Comparison of ENCODE assay signal across 9 mouse cellular contexts in genomic region chr1:82289990-82290681, GRCm38 (mm10). TPM values are rescaled to one million over a fixed set of nuclear protein-coding genes. Genes with fewer than 3 reads are reported as not detected.
DNase-seq lines count a peak whose midpoint lies in the region; ATAC-seq and TF ChIP-seq lines count a peak whose summit lies in the region.
"Had no signal": no experiment of that assay in that cellular context is flagged by ENCODE, and none has a peak within 500 bp of the region (broad histone marks: within the 10 kb centered on the region; RNA-seq: fewer than 3 reads in every experiment).

No protein-coding gene starts in this region.

- peak overlapping the region; percentile 56 for H3K4me3 ChIP-seq in limb, embryonic 14.5 days (replicated peaks; ENCODE audit: low read length)
- H3K4me3 ChIP-seq in testis, adult 2 months (ENCODE audit: control insufficient read depth, low read depth, low read length): peak overlapping the region; percentile 35

- peak overlapping the region; percentile 76 for H3K9ac ChIP-seq in limb, embryonic 14.5 days (ENCODE audit: low read depth, low read length, severe bottlenecking)

- no peak for TF ChIP-seq CTCF in testis, adult 2 months (IDR thresholded peaks at IDR 0.05; ENCODE audit: control insufficient read depth, insufficient read depth, insufficient replicate concordance, low read depth, low read length)

- H3K9me3 ChIP-seq in limb, embryonic 14.5 days (ENCODE audit: control insufficient read depth, low read length): no peaks in the 10 kb centered on the region

- H3K4me2 ChIP-seq in limb, embryonic 14.5 days (replicated peaks; ENCODE audit: low read depth, low read length, severe bottlenecking): peak overlapping the region; percentile 88

- ATAC-seq in limb, embryonic 14.5 days (ENCODE audit: low FRiP score, low read depth): no peak

- H3K27ac ChIP-seq in limb, embryonic 14.5 days (replicated peaks; ENCODE audit: low read depth, low read length): peak overlapping the region; percentile 88
- H3K27ac ChIP-seq in testis, adult 2 months (ENCODE audit: control insufficient read depth, insufficient read depth, low read depth, low read length): peak overlapping the region; percentile 8; the same call in 1 of the 2 replicates

- under 1% methylated on average over 43 of the region's 45 CpGs for WGBS in limb, embryonic 14.5 days

- no peaks in the 10 kb centered on the region for H3K27me3 ChIP-seq in limb, embryonic 14.5 days (ENCODE audit: control insufficient read depth, insufficient read depth, low read length)
- no peaks in the 10 kb centered on the region for H3K27me3 ChIP-seq in testis, adult 2 months (ENCODE audit: control insufficient read depth, insufficient read depth, low read length)

- H3K36me3 ChIP-seq in limb, embryonic 14.5 days (ENCODE audit: control insufficient read depth, insufficient read depth, low read length): peaks cover 28% of the 10 kb centered on the region
- H3K36me3 ChIP-seq in testis, adult 2 months (ENCODE audit: control insufficient read depth, insufficient read depth, low read length): no peaks in the 10 kb centered on the region

- H3K4me1 ChIP-seq in limb, embryonic 14.5 days (ENCODE audit: control insufficient read depth, insufficient read depth, low read length): peaks cover 32% of the 10 kb centered on the region
- H3K4me1 ChIP-seq in testis, adult 2 months (ENCODE audit: control insufficient read depth, insufficient read depth, low read length): peaks cover 20% of the 10 kb centered on the region

- DNase-seq in adrenal gland, adult (ENCODE audit: inconsistent age in 2 of 2, low spot score in 1 of 2): peak; percentile 63 to 88
- DNase-seq in adrenal gland, postnatal 4 days (ENCODE audit: low spot score in 2 of 2): no peak
- peak; percentile 73 for DNase-seq in embryo, embryonic 11 days
- DNase-seq in heart, adult 18-20 months: peak; percentile 54 to 73
- DNase-seq in kidney, adult 18-20 months: peak; percentile 63
- DNase-seq in limb, embryonic 14.5 days (ENCODE audit: low spot score): peak; percentile 48
- DNase-seq in naive thymus-derived CD4-positive, alpha-beta T cell, adult 2 months (ENCODE audit: low read depth): peak; percentile 15

- no peak for TF ChIP-seq POLR2A in limb, embryonic 14.5 days (IDR thresholded peaks at IDR 0.05; ENCODE audit: borderline replicate concordance, extremely low read depth, insufficient read depth, insufficient read length)
- no peak for TF ChIP-seq POLR2A in testis, adult 2 months (IDR thresholded peaks at IDR 0.05; ENCODE audit: control insufficient read depth, low read depth, low read length)

RNA-seq across cellular contexts. Expression of gene Irs1, which starts 1.1 kb away (rescaled TPM):
- 10 to 100 TPM; 24.2 to 28.6 TPM for total RNA-seq in adrenal gland, postnatal 4 days (2021)
- 10 to 100 TPM; 29.1 to 43.5 TPM for total RNA-seq in heart, adult 18-20 months (2021)
- polyA plus RNA-seq in limb, embryonic 14.5 days (2012; rRNA removed): 19.7 and 26.1 TPM in 2 replicates
- polyA plus RNA-seq in limb, embryonic 14.5 days (2014; fragmentation: Nextera tagmentation; extraction: Ambion mirVana): 11.8 and 13.8 TPM in 2 replicates
- polyA plus RNA-seq in testis, adult 2 months (2012; rRNA removed): 0.41 and 0.46 TPM in 2 replicates

RNA-seq across cellular contexts. Expression of gene Rhbdd1, which starts 26.1 kb away (rescaled TPM):
- total RNA-seq in adrenal gland, postnatal 4 days (2021): 10 to 100 TPM; 24.2 to 24.3 TPM
- 10 to 100 TPM in 1 of 2 experiments, 1 to 10 TPM in 1; 9.0 to 11.9 TPM for total RNA-seq in heart, adult 18-20 months (2021)
- 7.2 and 8.7 TPM in 2 replicates for polyA plus RNA-seq in limb, embryonic 14.5 days (2012; rRNA removed)
- 6.1 and 7.0 TPM in 2 replicates for polyA plus RNA-seq in limb, embryonic 14.5 days (2014; fragmentation: Nextera tagmentation; extraction: Ambion mirVana)
- polyA plus RNA-seq in testis, adult 2 months (2012; rRNA removed): 45.3 and 46.4 TPM in 2 replicates

RNA-seq across cellular contexts. Expression of gene Gm9747, which starts 57.2 kb away (rescaled TPM):
- total RNA-seq in adrenal gland, postnatal 4 days (2021): not detected
- not detected for total RNA-seq in heart, adult 18-20 months (2021)
- polyA plus RNA-seq in limb, embryonic 14.5 days (2012; rRNA removed): 0.15 and 0.19 TPM in 2 replicates
- polyA plus RNA-seq in limb, embryonic 14.5 days (2014; fragmentation: Nextera tagmentation; extraction: Ambion mirVana): 44.9 and 45.2 TPM in 2 replicates
- not detected in 2 replicates for polyA plus RNA-seq in testis, adult 2 months (2012; rRNA removed)
- total RNA-seq: hematopoietic stem cell, adult 5-6 weeks had no signal

Comparison
In these comparisons a context has a peak if more than half of its experiments do, and no peak if none do; other contexts are left out.
1. DNase-seq: peak in adrenal gland, adult (2 of 2), embryo, embryonic 11 days (single experiment), heart, adult 18-20 months (2 of 2), kidney, adult 18-20 months (single experiment), limb, embryonic 14.5 days (single experiment) and naive thymus-derived CD4-positive, alpha-beta T cell, adult 2 months (single experiment); none in adrenal gland, postnatal 4 days (0 of 2).